Mouse (Mus musculus) heart, adult 2 months (tissue): Measurements from ENCODE around the gene Gm973.

Experiments used
- CTCF ChIP-seq: fragments of 200-600 bp; IDR thresholded peaks from 2 replicates; pipeline ENCODE4 v1.8.1; 2022; ENCODE audit warnings: antibody characterized with exemption, mild to moderate bottlenecking, moderate library complexity
- POLR2A ChIP-seq: fragments of 200-500 bp; IDR thresholded peaks from 2 replicates; pipeline ENCODE4 v1.6.1; 2011; ENCODE audit warnings: mild to moderate bottlenecking, low read depth, low read length, control low read depth; ENCODE audit not compliant: insufficient read depth

DNA sequence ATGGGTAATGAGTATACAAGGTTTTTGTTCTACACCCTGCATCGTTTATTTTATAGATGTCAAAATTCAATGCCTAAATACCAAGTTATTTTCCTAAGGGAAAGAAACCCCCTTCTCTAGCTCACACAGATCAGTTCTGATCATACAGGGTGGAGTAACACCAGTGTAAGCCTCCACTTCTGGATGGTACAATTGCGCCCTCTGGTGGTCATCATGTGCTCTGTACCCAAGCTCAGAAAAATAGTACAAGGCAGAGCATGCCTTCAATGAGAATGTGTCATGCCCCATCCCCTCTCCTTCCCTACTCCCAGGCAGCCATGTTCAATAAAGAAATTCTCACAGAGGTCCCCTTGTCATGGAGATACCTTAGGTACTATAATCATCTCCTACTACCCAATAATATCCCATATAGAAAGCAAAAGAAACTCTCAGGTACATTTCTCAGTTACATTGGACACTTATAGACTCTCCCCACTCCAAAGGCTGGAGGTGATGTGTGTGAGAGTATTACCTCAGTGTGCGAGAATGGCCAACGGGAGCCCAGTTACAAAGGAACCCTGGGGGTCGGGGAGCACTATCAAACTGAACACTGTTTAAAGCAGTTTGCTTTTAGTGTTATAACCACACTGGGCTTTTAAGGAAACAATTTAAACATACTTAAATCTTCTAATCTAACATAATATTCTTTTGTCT is 107.4 kb downstream of the Gm973 start:
- peak; percentile 97 for TF ChIP-seq CTCF
- TF ChIP-seq POLR2A = no peak
